Mouse (Mus musculus) adrenal gland, adult 2 months (tissue): Measurements from ENCODE around the gene Ccr2. TPM values are rescaled to one million over a fixed set of nuclear protein-coding genes. Genes with fewer than 3 reads are reported as not detected.
A peak's percentile ranks its signal among the peaks of the same experiment; 100 is the strongest.
"Not testable (repeated sequence)": the region's sequence is repeated elsewhere in the genome, so short reads cannot be mapped to it uniquely, and the experiment has no call there.

Source experiments
- DNase-seq: peaks from one replicate; pipeline ENCODE4 v3.0.0; 2021
- polyA plus RNA-seq: library from polyadenylated mRNA; depleted of rRNA; stranded (reverse); fragments of >200 nt; gene quantifications from 2 replicates; pipeline ENCODE4 v1.2.3, GENCODE M21; 2012; rRNA removed
- total RNA-seq, 2 experiments: library from RNA; stranded (reverse); gene quantifications; 2 replicates each; pipeline ENCODE4 v1.2.3; 2021

Ccr2 gene
- total and polyA plus RNA-seq, 3 experiments = 0.43 to 4.4 (median 0.95) TPM

DNA sequence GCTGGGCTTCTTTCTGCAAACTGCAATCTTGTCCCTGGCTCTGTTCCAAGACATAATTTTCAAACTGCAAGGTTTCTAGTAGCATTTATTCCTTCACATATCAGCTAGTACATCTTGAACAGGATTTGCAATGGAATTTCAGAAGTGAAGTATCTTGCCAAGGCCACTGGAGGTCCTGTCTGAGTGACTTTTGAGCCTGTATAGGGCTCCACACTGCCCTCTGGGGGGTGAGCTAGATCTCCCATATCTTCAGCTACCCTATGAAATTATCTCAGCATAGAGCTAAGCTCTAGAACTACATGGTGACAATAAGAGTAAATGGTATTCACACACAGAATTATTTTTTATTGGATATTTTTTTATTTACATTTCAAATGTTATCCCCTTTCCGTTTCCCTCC is 16.7 kb downstream of the Ccr2 start:
- peak; percentile 8 for DNase-seq

GRCm38 (mm10) chr9:124121387-124122184 is 19.8 kb downstream of the Ccr2 start, which contains the start of gene Ccr5:
Ccr5 (plus strand) TSS chr9:124121543.
- DNase-seq = no peak

DNA sequence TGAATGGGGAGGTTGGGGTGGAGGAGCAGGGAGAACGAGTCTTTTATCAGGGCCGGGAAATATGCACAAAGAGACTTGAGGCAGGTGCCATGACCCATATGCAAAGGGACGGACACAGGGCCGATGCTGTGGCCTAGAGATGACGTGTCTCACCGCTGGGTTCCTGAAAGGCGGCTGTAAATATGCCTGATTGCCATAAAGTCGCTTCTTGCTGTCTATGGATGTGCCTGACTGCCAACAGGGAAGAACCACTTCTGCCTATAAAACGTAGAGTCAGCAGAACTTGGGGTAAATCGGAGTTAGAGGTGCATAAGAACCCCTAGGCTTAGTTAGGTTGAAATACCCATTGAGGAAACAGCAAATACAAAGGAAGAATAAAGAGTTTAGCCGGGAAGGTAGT is 23.8 kb downstream of the Ccr2 start:
- peak; percentile 8 for DNase-seq

DNA sequence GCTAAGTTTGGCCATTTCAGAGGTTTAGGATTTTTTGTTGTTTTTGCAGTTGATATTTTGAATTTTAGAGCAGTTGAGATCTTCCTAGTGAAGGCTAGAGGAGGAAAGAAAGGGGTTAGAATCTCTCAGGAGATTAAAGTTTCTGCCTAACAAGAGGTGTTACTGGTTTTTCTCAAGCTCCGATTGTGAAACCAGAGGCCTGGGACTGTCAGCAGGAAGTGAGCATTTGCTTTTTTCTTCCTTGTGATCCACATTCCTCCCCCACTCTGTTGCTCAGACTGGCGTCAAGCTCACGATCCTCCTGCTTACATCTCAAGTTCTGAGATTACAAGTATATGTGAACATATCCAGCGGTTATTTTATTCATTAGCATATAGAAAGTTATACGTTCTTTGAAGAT is 24.6 kb downstream of the Ccr2 start:
- DNase-seq = no peak

- no peak for DNase-seq
Measured at GRCm38 (mm10) chr9:124127412-124127811, 25.7 kb downstream of the Ccr2 start.

- peak; percentile 18 for DNase-seq
Measured at GRCm38 (mm10) chr9:124128379-124128778, 26.6 kb downstream of the Ccr2 start.

DNA sequence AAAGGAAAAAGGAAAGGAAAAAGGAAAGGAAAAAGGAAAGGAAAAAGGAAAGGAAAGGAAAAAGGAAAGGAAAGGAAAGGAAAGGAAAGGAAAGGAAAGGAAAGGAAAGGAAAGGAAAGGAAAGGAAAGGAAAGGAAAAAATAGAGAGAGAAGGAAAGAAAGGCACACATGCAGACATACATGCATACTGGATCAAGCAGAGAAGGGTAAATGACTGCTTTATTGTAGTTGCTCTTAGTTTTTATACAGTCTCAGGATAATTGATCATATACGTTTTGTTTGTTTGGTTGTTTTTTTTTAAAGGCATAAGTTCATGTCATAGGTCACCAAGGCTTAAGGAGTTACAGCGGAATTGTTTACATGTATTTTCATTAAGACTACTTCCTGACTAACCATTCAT is 31.1 kb downstream of the Ccr2 start:
- not testable (repeated sequence) for DNase-seq

- not testable (repeated sequence) for DNase-seq
Measured at GRCm38 (mm10) chr9:124134919-124135318, 33.2 kb downstream of the Ccr2 start.

GRCm38 (mm10) chr9:124137619-124138018 is 35.9 kb downstream of the Ccr2 start:
- no peak for DNase-seq

DNA sequence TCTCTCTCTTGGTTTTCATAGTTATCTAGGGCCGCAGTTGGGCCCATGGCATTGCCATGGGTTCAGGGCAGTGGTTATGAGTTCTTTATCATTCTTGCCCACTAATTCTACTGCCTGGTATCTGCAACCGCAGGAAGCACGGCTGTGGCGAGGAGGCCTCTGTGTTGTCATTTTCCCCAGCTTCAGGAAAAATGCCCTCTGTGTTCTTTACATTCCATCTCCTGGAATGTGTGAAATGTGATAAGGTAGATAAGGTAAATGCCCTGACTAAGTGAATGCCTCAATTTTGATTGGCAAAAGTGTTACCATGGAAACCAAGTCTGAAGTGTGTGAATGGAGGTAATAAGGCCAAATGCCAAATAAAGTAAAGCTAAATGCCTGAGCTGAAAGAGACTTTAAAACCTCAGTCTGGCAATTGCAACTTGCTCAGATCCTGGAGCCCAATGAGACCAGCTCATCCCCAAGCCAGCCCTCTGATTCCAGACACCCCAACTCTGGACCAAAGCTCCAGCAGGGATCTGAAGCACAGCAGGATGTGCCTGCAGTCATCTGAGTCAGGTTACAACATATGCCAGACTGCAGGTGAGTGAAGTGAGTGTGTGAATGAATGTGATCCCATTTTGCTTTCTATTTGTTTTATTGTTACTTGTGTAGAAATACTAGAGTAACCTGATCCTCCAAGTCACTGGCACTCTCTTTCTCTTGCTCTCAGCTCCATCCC is 36.5 kb downstream of the Ccr2 start:
- no peak for DNase-seq

GRCm38 (mm10) chr9:124143678-124144077 is 41.9 kb downstream of the Ccr2 start:
- DNase-seq = no peak

- no peak for DNase-seq
Measured at GRCm38 (mm10) chr9:124146307-124146706, 44.6 kb downstream of the Ccr2 start.

Other genes with a start within 250 kb of the Ccr2 start
- under 1 TPM; 0.10 to 0.20 TPM for gene Xcr1, start 239.9 kb upstream of the Ccr2 start, total RNA-seq
- gene Xcr1, start 239.9 kb upstream of the Ccr2 start, polyA plus RNA-seq = 0.08 and 0.10 TPM in 2 replicates
- 1 to 10 TPM; 1.3 to 1.9 TPM for gene Ccr1, start 133.3 kb upstream of the Ccr2 start, total RNA-seq
- 0.82 and 0.88 TPM in 2 replicates for gene Ccr1, start 133.3 kb upstream of the Ccr2 start, polyA plus RNA-seq
- not detected for gene Ccr1l1, start 123.5 kb upstream of the Ccr2 start, total RNA-seq
- gene Ccr1l1, start 123.5 kb upstream of the Ccr2 start, polyA plus RNA-seq = not detected in 2 replicates
- not detected for gene Ccr3, start 80.0 kb upstream of the Ccr2 start, total RNA-seq
- gene Ccr3, start 80.0 kb upstream of the Ccr2 start, polyA plus RNA-seq = not detected in 2 replicates
- gene Ccr5, start 19.6 kb downstream of the Ccr2 start, total RNA-seq = 1 to 10 TPM; 2.4 to 6.1 TPM
- gene Ccr5, start 19.6 kb downstream of the Ccr2 start, polyA plus RNA-seq = 0.36 and 0.39 TPM in 2 replicates
- 10 to 100 TPM; 16.2 to 19.9 TPM for gene 2010315B03Rik, start 210.7 kb downstream of the Ccr2 start, total RNA-seq
- 0.42 and 0.83 TPM in 2 replicates for gene 2010315B03Rik, start 210.7 kb downstream of the Ccr2 start, polyA plus RNA-seq